Mouse (Mus musculus): ENCODE data around the gene Ogfod1. TPM values are rescaled to one million over a fixed set of nuclear protein-coding genes. Genes with fewer than 3 reads are reported as not detected.

The Ogfod1 gene
- polyA plus RNA-seq, 1 experiment from 2014 or later: 13.7 TPM

GRCm38 (mm10) chr8:94113972-94114371, 77.0 kb downstream of the Ogfod1 start:
- Histone ChIP-seq H3K4me2 (no peak overlapping the region), H3K4me3 (no peak overlapping the region), H3K27me3 (no peaks in the 10 kb centered on the region), H3K4me1 (no peaks in the 10 kb centered on the region), H3K9ac (no peak overlapping the region), H3K9me3 (no peaks in the 10 kb centered on the region), H3K36me3 (no peaks in the 10 kb centered on the region), H3K27ac (no peak overlapping the region)
- WGBS: 75% methylated on average over 2 of the region's 2 CpGs
- ATAC-seq (ENCODE audit: borderline replicate concordance, extremely low read depth, low FRiP score, low TSS enrichment): no peak

Other genes with a start within 250 kb of the Ogfod1 start
- gene Gnao1, start 227.2 kb upstream of the Ogfod1 start, polyA plus RNA-seq (2015; fragmentation: Nextera tagmentation; extraction: Ambion mirVana): 3.4 and 3.5 TPM in 2 replicates
- 48.5 and 49.6 TPM in 2 replicates for gene Amfr, start 24.4 kb upstream of the Ogfod1 start, polyA plus RNA-seq (2015; fragmentation: Nextera tagmentation; extraction: Ambion mirVana)
- 111 and 113 TPM in 2 replicates for gene Nudt21, start 167 bp upstream of the Ogfod1 start, polyA plus RNA-seq (2015; fragmentation: Nextera tagmentation; extraction: Ambion mirVana)
- 9.7 and 13.1 TPM in 2 replicates for gene Bbs2, start 61.7 kb downstream of the Ogfod1 start, polyA plus RNA-seq (2015; fragmentation: Nextera tagmentation; extraction: Ambion mirVana)
- not detected in 2 replicates for gene Mt4, start 100.0 kb downstream of the Ogfod1 start, polyA plus RNA-seq (2015; fragmentation: Nextera tagmentation; extraction: Ambion mirVana)
- 5.5 and 5.7 TPM in 2 replicates for gene Mt3, start 115.4 kb downstream of the Ogfod1 start, polyA plus RNA-seq (2015; fragmentation: Nextera tagmentation; extraction: Ambion mirVana)
- gene Mt2, start 135.5 kb downstream of the Ogfod1 start, polyA plus RNA-seq (2015; fragmentation: Nextera tagmentation; extraction: Ambion mirVana): 26.6 and 33.1 TPM in 2 replicates
- gene Mt1, start 141.9 kb downstream of the Ogfod1 start, polyA plus RNA-seq (2015; fragmentation: Nextera tagmentation; extraction: Ambion mirVana): 144 and 179 TPM in 2 replicates
- 99.9 and 101 TPM in 2 replicates for gene Nup93, start 177.4 kb downstream of the Ogfod1 start, polyA plus RNA-seq (2015; fragmentation: Nextera tagmentation; extraction: Ambion mirVana)